Mouse (Mus musculus) 3T3-L1 (cell line): Measurements from ENCODE around the gene Tmem254a.
"Not testable (repeated sequence)": the region's sequence is repeated elsewhere in the genome, so short reads cannot be mapped to it uniquely, and the experiment has no call there.

Experiments used
- DNase-seq: peaks from one replicate; pipeline ENCODE4 v3.0.0-alpha.2; 2015; ENCODE audit warnings: low read depth, low spot score

The Tmem254a gene

DNA sequence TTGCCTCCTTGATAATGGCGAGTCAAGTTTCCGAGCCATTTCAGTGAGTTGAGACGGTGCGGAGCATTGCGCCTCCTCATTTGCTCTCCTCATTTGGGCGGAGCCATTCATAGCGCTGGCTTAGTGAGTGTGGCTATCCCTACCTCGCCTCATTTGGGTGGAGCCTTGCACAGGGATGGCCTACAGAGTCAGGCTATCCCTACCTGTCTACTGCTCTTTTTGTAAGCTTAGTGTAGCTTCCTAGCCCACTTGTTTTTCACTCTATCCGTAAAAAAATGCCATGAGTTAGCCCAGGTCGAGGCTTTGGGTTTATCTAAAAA is at the start of gene Tmem254a:
Gene Tmem254a (minus strand): TSS at position 111 of the 320 bp plus-strand sequence.
- DNase-seq, result not testable (repeated sequence)

DNA sequence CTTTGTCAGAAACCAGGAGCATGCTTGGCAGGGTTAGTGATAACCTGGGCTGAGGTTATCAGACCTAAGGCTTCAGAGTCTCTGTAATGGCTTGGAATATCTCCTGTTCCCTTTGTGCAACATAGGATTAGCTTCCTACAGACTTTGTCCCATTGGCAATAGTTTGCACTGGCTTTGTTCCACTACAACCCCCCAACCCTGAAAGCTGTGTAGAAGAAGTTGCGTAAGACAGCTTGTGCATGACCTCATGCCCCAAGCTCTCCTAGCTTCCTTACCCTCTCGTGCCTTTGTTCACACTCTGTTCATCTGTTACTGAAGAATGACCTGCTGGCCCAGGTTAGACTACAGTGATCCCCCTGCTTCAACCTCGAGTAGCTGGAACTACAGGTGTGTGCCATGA is 30.4 kb upstream of the Tmem254a start:
- not testable (repeated sequence) for DNase-seq

DNA sequence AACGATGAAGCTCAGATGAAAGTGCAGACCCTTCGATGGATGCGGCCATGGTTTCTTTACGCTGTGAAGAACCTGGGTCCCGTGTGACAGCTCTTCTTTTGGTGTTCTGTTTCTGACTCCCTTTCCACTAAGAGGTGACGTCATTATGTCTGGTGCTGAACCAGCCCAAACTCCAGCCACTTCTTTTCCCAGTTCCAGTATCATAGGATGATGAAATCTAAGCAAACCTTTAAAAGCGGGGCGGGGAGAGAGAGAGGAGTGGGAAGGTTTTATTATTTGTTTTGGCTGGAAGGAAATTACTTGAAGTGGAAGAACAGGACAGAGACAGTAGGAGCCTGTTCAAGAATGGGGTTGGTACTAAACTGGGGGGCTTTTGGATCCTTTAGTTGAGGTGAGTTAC is 10.5 kb upstream of the Tmem254a start, which contains the start of gene Cphx1:
Gene Cphx1 (plus strand): TSS at position 301 of the 400 bp plus-strand sequence.
- not testable (repeated sequence) for DNase-seq

DNA sequence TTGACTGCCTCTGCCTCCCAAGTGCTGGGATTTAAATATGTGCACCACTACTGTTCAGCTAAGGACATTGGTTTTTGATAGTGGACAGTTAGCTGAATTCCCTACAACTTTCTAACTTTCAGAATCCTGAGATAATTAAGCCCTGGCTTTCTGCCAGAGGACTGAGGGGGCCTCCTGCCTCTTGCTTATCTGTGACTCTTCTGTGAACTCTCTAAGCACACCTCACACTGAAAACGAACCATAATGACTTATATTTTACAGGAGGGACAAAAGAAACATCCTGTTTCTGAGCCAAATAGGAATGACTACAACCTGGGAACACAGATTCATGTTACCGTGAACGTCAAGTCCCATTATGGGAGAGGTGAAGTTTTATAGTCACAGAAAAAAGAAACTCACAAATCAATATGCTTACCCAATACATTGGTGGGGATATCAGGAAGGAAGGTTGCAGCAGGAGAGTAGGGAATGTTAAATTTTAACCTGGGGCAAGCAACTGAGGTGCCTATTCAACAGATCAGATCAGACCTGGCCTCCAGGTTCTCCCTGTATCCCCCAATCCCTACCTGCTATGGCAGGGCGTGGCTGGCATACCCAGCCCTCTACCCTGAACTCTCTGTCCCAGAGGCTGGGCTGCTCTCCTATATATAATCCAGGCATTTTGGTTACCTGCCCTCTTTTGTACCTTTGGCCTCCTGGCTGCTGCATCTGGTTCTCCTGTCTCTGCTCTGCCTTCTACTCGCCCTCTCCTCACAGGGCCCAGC is 9.6 kb upstream of the Tmem254a start:
- DNase-seq, result not testable (repeated sequence)

DNA sequence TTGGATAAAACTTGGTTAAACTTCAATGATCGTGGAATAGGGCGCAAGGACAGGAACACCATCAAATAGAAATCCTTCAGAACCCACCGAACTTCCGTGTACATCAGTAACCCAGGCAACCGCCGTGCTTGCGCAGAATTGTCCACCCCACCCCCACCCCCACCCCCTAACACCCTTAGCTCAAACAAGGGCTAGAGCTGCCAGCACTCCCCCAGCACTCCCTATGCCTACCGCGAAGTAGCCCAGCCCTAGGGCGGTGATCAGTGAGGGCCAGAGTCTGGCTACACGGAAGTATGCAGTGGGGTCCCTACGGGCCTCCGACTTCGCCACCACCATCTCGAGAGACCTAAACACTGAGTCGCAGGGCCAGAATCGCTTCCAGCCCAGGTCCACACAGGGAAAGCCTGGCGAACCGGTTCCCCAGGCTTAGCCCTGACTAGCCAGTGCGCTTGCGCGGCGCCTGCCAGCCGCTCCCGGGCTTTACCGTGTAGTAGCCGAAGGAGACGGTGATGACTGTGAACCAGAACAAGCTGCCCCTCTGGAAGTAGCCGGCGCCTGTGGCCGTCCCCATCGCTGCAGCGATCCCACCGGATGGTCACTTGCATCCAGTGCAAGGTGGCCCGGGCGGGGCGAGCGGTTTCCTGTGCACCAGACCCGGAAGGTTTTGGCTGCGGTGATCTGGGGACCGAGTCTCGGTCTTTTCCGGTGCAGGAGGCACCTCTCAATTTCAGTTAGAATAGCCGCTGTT is 484 bp downstream of the Tmem254a start:
- DNase-seq, result not testable (repeated sequence)

DNA sequence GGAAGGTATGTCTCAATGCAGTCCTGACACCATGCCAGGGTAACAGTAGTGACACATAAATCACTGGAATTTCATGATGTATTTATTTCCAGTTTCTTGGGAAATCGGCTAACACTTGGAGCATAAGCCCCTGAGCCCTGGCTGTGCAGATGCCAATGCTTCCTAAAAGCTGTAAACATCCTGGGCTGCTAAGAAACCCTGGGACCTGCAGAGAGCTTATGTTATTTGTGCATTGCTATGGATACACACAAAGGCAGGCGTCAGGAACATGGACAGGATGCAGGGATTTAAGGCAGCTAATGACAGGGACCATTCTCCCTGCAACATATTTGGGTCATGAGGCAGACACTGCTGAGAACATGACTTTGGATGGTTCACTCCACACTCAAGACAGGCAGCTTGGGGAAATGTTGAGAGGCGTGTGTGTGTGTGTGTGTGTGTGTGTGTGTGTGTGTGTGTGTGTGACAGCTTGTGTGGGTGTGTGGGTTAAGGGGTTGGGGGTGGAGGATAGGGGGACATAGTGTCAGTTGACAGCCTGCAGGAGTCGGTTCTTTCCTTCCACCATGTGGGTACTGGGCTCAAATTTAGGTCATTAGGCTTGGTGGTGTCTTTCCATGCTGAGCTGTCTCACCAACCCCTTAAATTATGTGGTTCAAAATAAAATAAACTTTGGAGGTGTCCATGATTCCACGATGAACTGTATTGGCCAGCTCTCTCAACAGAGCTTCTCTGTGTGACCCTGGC is 8.9 kb downstream of the Tmem254a start:
- not testable (repeated sequence) for DNase-seq

DNA sequence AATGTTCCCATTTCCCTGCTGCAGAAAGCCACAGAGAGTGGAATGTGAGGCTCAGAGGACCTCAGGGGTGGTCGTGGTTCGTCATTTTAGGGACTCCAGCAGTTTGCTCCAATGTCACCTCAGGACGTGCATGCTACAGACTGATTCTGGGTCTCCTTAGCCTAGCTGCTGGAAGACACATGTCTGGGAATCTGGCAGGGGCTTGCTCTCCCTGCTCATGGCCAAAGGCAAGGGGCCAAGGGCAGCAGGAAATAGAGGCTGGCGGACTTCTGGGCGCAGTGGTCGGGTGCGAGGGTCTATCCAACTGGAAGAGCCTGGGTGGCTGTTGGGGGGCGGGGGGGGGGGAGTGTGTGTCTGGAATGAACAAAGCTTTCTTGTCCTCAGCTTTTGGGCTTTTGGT is 18.5 kb downstream of the Tmem254a start:
- DNase-seq, result not testable (repeated sequence)

DNA sequence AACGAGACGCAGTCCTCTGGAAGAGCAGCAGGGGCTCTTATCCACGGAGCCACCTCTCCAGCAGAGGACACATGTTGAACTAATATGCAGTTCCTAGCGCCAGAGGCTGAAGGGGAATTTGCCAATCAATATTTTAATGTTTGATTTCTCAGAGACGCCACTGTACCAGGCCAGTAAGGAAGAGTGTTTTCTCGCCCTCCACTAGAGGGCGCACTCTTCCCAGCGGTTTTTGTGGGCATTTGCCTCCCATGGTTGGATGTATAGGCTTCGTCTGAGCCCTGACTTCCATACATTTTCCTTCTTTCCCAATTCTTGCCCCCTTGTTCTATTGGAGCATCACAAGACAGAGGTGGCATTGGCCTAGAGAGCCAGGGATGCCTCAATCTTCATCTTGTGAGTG is 20.2 kb downstream of the Tmem254a start:
- DNase-seq, result not testable (repeated sequence)

DNA sequence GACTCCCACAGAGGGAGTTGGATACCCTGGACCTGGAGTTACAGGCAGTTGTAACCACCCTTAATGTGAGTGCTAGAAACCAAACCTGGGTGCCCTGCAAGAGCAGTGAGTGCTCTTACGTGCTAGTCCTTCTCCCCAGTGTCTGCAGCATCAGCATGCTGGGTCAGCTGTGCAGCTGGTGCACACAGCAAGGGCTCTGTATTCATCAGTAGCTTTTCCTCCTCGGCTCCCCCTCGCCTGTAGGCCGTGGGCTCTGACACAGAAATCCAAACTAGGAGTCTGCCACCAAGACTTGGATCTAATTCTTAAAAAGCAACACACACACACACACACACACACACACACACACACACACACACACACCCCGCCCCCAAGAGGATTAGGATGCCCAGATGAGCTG is 22.2 kb downstream of the Tmem254a start:
- not testable (repeated sequence) for DNase-seq

DNA sequence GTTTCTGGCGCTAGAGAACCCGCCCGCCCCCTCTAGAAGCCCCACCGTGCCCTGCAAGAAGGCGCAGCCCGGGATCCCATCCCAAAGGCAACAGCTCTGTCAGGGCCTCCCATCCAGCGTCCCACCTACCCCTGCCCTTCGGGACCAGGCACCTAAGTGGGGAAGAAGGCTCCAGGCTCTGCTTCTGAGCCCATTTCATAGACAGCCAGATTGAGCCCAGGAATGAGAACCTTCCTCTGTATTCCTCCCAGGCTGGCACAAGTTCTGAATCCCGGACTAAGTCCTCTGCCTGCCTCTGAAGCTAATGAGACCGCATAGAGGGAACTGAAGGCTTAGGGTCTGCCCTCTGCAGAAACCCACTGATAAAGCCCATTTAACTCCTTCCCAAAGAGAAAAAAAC is 24.5 kb downstream of the Tmem254a start, which contains the start of gene Plac9a:
Gene Plac9a (minus strand): TSS at position 101 of the 400 bp plus-strand sequence.
- not testable (repeated sequence) for DNase-seq

DNA sequence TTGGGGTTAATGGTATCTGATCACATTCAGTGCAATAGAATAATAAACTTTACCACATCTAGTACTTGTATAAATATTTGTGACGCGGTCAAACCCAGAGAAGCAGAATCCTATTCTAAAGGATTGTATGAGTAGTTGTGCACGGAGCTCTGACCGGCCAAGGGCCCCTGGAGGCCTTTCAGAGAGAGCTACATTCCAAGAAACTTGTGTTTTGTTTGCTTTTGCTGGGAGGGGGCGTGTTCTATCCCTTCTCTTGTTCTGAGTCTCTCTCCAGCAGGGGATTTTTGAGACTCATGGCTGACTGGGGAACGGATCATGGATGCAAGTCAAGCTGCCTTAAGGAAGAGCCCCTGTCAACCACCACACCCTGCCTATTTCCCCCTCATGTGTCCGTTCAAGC is 31.8 kb downstream of the Tmem254a start:
- DNase-seq, result not testable (repeated sequence)

DNA sequence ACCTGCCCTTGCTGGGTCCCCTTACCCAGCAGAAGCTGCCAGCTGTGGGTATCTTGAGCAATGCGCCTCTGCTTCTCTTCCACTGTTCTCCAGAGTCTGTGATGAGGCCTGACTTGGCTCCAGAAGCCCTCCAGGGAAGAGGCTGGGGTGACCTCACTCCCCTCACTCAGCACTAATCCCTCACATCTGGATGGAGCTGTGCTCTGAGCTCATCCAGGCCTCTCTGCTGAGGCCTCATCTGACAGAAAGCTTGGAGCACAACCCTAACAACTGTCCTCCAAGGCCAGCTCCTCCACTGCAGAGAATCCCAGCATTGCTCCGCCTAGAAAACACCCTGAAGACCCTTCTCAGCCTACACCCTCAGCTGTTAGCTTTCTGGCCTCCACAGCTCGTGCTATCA is 32.9 kb downstream of the Tmem254a start:
- not testable (repeated sequence) for DNase-seq

DNA sequence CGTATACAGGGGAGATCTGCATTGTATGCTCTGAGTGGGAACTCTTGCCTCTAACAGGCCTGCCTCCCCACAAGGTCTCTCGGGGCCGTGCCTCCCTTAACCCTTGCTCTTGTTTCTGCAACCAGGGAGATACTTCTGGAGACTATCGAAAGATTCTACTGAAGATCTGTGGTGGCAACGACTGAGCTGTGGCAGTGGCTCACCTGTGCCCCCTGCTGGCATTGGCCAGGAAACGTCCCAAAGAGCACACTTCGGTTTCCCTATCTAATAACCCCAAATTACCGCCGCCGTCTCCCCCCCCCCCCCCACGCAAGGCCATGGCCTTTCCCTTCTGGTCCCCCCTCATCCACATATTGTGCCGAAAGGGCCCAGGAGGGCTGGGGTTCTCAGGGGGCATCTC is 41.6 kb downstream of the Tmem254a start:
- not testable (repeated sequence) for DNase-seq

DNA sequence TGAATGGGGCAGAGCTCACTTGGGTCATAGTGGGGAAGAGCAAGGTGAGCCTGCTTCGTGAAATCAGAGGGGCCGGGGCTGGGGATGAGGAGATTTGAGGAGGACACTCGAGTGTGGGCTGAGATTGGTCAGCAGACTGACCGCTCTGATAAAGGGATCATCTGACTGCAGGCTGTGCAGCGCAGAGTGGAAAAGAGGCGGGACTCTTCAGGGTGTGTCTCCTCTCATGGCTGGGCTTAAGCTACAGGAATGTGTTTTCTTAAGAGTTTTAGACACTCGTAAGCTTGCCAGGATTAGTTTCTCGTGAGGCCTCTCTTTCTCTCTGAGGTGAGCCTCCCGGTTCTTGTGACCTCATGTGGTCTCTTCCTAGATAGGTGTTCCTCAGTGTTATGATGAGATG is 45.7 kb downstream of the Tmem254a start:
- not testable (repeated sequence) for DNase-seq

DNA sequence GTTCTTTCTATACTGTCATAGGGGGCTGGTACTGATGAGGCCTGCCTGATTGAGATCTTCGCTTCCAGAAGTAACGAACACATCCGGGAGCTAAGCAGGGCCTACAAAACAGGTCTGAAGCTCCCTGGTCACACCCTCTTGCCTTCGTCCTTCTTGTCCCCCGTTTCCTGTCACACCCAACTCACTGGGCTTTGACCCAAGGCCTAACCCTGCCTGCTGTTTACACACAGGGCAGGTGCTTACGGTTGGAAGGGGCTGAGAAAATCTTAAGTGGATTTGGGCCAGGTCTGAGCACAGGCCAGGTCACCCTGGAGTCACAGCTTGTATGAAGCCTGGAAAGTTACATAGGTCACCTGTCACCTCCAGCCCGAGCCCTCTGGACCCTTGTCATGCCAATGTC is 50.8 kb downstream of the Tmem254a start:
- DNase-seq, result not testable (repeated sequence)
